Mouse (Mus musculus) left cerebral cortex, adult 18-20 months (tissue): ENCODE measurements around the gene Pola2. TPM values are rescaled to one million over a fixed set of nuclear protein-coding genes. Genes with fewer than 3 reads are reported as not detected.
A peak's percentile ranks its signal among the peaks of the same experiment; 100 is the strongest.

Source experiments
- DNase-seq, 2 experiments: peaks; one replicate each; pipeline ENCODE4 v3.0.0; 2021 to 2022; ENCODE audit warnings: low spot score in 2 of 2, mixed read lengths in 1 of 2
- total RNA-seq, 2 experiments: library from RNA; stranded (reverse); gene quantifications; 2 replicates each; pipeline ENCODE4 v1.2.3; 2021

Gene Pola2
- total RNA-seq, 2 experiments from 2014 or later, result 4.9 to 5.0 TPM

- DNase-seq, result no peak
Observed at GRCm38 (mm10) chr19:5937836-5938406, 26.1 kb downstream of the Pola2 start.

- DNase-seq, result no peak
Observed at GRCm38 (mm10) chr19:5937095-5937835, 26.7 kb downstream of the Pola2 start.

- no peak for DNase-seq
Observed at GRCm38 (mm10) chr19:5935691-5936090, 28.3 kb downstream of the Pola2 start.

- DNase-seq, result no peak
Observed at GRCm38 (mm10) chr19:5935266-5935665, 28.7 kb downstream of the Pola2 start.

- no peak for DNase-seq
Observed at GRCm38 (mm10) chr19:5929634-5930596, 34.1 kb downstream of the Pola2 start.

GRCm38 (mm10) chr19:5928546-5928945, 35.5 kb downstream of the Pola2 start:
- DNase-seq, result no peak

GRCm38 (mm10) chr19:5928104-5928503, 35.9 kb downstream of the Pola2 start:
- no peak for DNase-seq

GRCm38 (mm10) chr19:5927532-5927931, 36.5 kb downstream of the Pola2 start:
- DNase-seq, result no peak

GRCm38 (mm10) chr19:5927026-5927425, 37.0 kb downstream of the Pola2 start:
- DNase-seq, result no peak

GRCm38 (mm10) chr19:5925311-5925855, 38.6 kb downstream of the Pola2 start:
- DNase-seq, result no peak

- DNase-seq, result peak; percentile 92 to 93
Observed at GRCm38 (mm10) chr19:5924713-5925093, 39.3 kb downstream of the Pola2 start, which contains the start of gene Cdc42ep2. Gene Cdc42ep2, minus strand, starts transcription at chr19:5924816.

GRCm38 (mm10) chr19:5923990-5924712, 39.9 kb downstream of the Pola2 start:
- DNase-seq, result peak; percentile 89 to 94

GRCm38 (mm10) chr19:5922963-5923362, 41.0 kb downstream of the Pola2 start:
- DNase-seq, result no peak

GRCm38 (mm10) chr19:5922119-5922942, 41.7 kb downstream of the Pola2 start:
- no peak for DNase-seq

- no peak for DNase-seq
Observed at GRCm38 (mm10) chr19:5921715-5922114, 42.3 kb downstream of the Pola2 start.

- no peak for DNase-seq
Observed at GRCm38 (mm10) chr19:5913007-5913719, 50.8 kb downstream of the Pola2 start, which contains the start of gene Dpf2. Gene Dpf2, minus strand, starts transcription at chr19:5913010.

GRCm38 (mm10) chr19:5912103-5913006, 51.6 kb downstream of the Pola2 start:
- peak; percentile 98 to 100 for DNase-seq
